Mouse (Mus musculus): ENCODE results near the gene Prx. TPM values are rescaled to one million over a fixed set of nuclear protein-coding genes. Genes with fewer than 3 reads are reported as not detected.

The Prx gene
- polyA plus RNA-seq, 1 experiment from 2014 or later: 2.1 TPM

GRCm38 (mm10) chr7:27478561-27478960 is 20.6 kb upstream of the Prx start:
- ATAC-seq (ENCODE audit: insufficient number of reproducible peaks, low FRiP score, low TSS enrichment, low read depth) (no peak), DNase-seq (ENCODE audit: low spot score) (no peak)
- Histone ChIP-seq H3K9me3 (ENCODE audit: control insufficient read depth, low read length) (no peaks in the 10 kb centered on the region), H3K9ac (ENCODE audit: low read length) (no peak overlapping the region), H3K27ac (replicated peaks; ENCODE audit: low read depth, low read length) (no peak overlapping the region), H3K27me3 (ENCODE audit: control insufficient read depth, insufficient read depth, low read length) (no peaks in the 10 kb centered on the region), H3K4me1 (ENCODE audit: control insufficient read depth, insufficient read depth, low read length) (peaks cover 3% of the 10 kb centered on the region; the same call in 1 of the 2 replicates), H3K4me2 (ENCODE audit: low read depth, severe bottlenecking) (no peak overlapping the region), H3K4me3 (ENCODE audit: low read depth, low read length) (no peak overlapping the region), H3K36me3 (ENCODE audit: control insufficient read depth, insufficient read depth, low read length) (peaks cover 2% of the 10 kb centered on the region; the same call in 1 of the 2 replicates)
- WGBS: 87% methylated on average over 7 of the region's 7 CpGs

GRCm38 (mm10) chr7:27479750-27480149 is 19.4 kb upstream of the Prx start:
- ATAC-seq (ENCODE audit: insufficient number of reproducible peaks, low FRiP score, low TSS enrichment, low read depth): no peak

GRCm38 (mm10) chr7:27480506-27480905 is 18.6 kb upstream of the Prx start:
- peak overlapping the region; percentile 36; the same call in 1 of the 2 replicates for H3K27ac ChIP-seq (replicated peaks; ENCODE audit: low read depth, low read length)
- H3K4me3 ChIP-seq (ENCODE audit: low read depth, low read length): no peak overlapping the region
- ATAC-seq (ENCODE audit: insufficient number of reproducible peaks, low FRiP score, low TSS enrichment, low read depth): no peak
- peaks cover 3% of the 10 kb centered on the region; the same call in 1 of the 2 replicates for H3K4me1 ChIP-seq (ENCODE audit: control insufficient read depth, insufficient read depth, low read length)
- no peak for DNase-seq (ENCODE audit: low spot score)
- H3K27me3 ChIP-seq (ENCODE audit: control insufficient read depth, insufficient read depth, low read length): no peaks in the 10 kb centered on the region
- H3K4me2 ChIP-seq (ENCODE audit: low read depth, severe bottlenecking): no peak overlapping the region
- H3K9ac ChIP-seq (ENCODE audit: low read length): no peak overlapping the region
- WGBS: 72% methylated on average over 3 of the region's 3 CpGs
- H3K36me3 ChIP-seq (ENCODE audit: control insufficient read depth, insufficient read depth, low read length): peaks cover 2% of the 10 kb centered on the region; the same call in 1 of the 2 replicates
- no peaks in the 10 kb centered on the region for H3K9me3 ChIP-seq (ENCODE audit: control insufficient read depth, low read length)

More at GRCm38 (mm10) chr7:27479750-27480149, 19.4 kb upstream of the Prx start:
- DNase-seq (ENCODE audit: low spot score): no peak
- Histone ChIP-seq H3K27me3 (ENCODE audit: control insufficient read depth, insufficient read depth, low read length) (no peaks in the 10 kb centered on the region), H3K36me3 (ENCODE audit: control insufficient read depth, insufficient read depth, low read length) (peaks cover 2% of the 10 kb centered on the region; the same call in 1 of the 2 replicates), H3K4me1 (ENCODE audit: control insufficient read depth, insufficient read depth, low read length) (peaks cover 3% of the 10 kb centered on the region; the same call in 1 of the 2 replicates), H3K9me3 (ENCODE audit: control insufficient read depth, low read length) (no peaks in the 10 kb centered on the region), H3K27ac (replicated peaks; ENCODE audit: low read depth, low read length) (no peak overlapping the region), H3K4me3 (ENCODE audit: low read depth, low read length) (no peak overlapping the region), H3K4me2 (ENCODE audit: low read depth, severe bottlenecking) (no peak overlapping the region), H3K9ac (ENCODE audit: low read length) (no peak overlapping the region)
- WGBS: 66% methylated on average over 1 of the region's 1 CpGs

GRCm38 (mm10) chr7:27480927-27481626 is 18.0 kb upstream of the Prx start:
- Histone ChIP-seq H3K4me3 (ENCODE audit: low read depth, low read length) (peak overlapping the region; percentile 7), H3K36me3 (ENCODE audit: control insufficient read depth, insufficient read depth, low read length) (peaks cover 2% of the 10 kb centered on the region; the same call in 1 of the 2 replicates), H3K9ac (ENCODE audit: low read length) (no peak overlapping the region; the same call in 1 of the 2 replicates), H3K9me3 (ENCODE audit: control insufficient read depth, low read length) (no peaks in the 10 kb centered on the region), H3K4me2 (ENCODE audit: low read depth, severe bottlenecking) (peak overlapping the region; percentile 49), H3K4me1 (ENCODE audit: control insufficient read depth, insufficient read depth, low read length) (peaks cover 3% of the 10 kb centered on the region; the same call in 1 of the 2 replicates), H3K27me3 (ENCODE audit: control insufficient read depth, insufficient read depth, low read length) (no peaks in the 10 kb centered on the region), H3K27ac (replicated peaks; ENCODE audit: low read depth, low read length) (peak overlapping the region; percentile 36; the same call in 1 of the 2 replicates)
- DNase-seq (ENCODE audit: low spot score) (no peak), ATAC-seq (ENCODE audit: insufficient number of reproducible peaks, low FRiP score, low TSS enrichment, low read depth) (no peak)
- WGBS: 12% methylated on average over 11 of the region's 11 CpGs

- 0% methylated on average over 11 of the region's 12 CpGs for WGBS
- peaks cover 3% of the 10 kb centered on the region; the same call in 1 of the 2 replicates for H3K4me1 ChIP-seq (ENCODE audit: control insufficient read depth, insufficient read depth, low read length)
These were observed 17.5 kb upstream of the Prx start for GRCm38 (mm10) chr7:27481627-27481969.

GRCm38 (mm10) chr7:27483860-27484259 is 15.3 kb upstream of the Prx start:
- H3K27ac ChIP-seq (replicated peaks; ENCODE audit: low read depth, low read length): no peak overlapping the region
- ATAC-seq (ENCODE audit: insufficient number of reproducible peaks, low FRiP score, low TSS enrichment, low read depth): no peak
- 88% methylated on average over 4 of the region's 4 CpGs for WGBS
- H3K27me3 ChIP-seq (ENCODE audit: control insufficient read depth, insufficient read depth, low read length): no peaks in the 10 kb centered on the region
- H3K9ac ChIP-seq (ENCODE audit: low read length): no peak overlapping the region
- H3K4me2 ChIP-seq (ENCODE audit: low read depth, severe bottlenecking): no peak overlapping the region
- peaks cover 10% of the 10 kb centered on the region for H3K4me1 ChIP-seq (ENCODE audit: control insufficient read depth, insufficient read depth, low read length)
- H3K36me3 ChIP-seq (ENCODE audit: control insufficient read depth, insufficient read depth, low read length): no peaks in the 10 kb centered on the region
- H3K4me3 ChIP-seq (ENCODE audit: low read depth, low read length): no peak overlapping the region
- no peak for DNase-seq (ENCODE audit: low spot score)
- no peaks in the 10 kb centered on the region for H3K9me3 ChIP-seq (ENCODE audit: control insufficient read depth, low read length)

More at GRCm38 (mm10) chr7:27481627-27481969, 17.5 kb upstream of the Prx start:
- Histone ChIP-seq H3K36me3 (ENCODE audit: control insufficient read depth, insufficient read depth, low read length) (peaks cover under 1% of the 10 kb centered on the region; the same call in 1 of the 2 replicates), H3K9ac (ENCODE audit: low read length) (peak overlapping the region; percentile 22; the same call in 1 of the 2 replicates), H3K27ac (replicated peaks; ENCODE audit: low read depth, low read length) (0 out of 2 replicates have a peak overlapping the region, but pooled peaks have one; percentile 10), H3K9me3 (ENCODE audit: control insufficient read depth, low read length) (no peaks in the 10 kb centered on the region), H3K27me3 (ENCODE audit: control insufficient read depth, insufficient read depth, low read length) (no peaks in the 10 kb centered on the region), H3K4me2 (ENCODE audit: low read depth, severe bottlenecking) (peak overlapping the region; percentile 49), H3K4me3 (ENCODE audit: low read depth, low read length) (peak overlapping the region; percentile 7)
- ATAC-seq (ENCODE audit: insufficient number of reproducible peaks, low FRiP score, low TSS enrichment, low read depth) (peak; percentile 88), DNase-seq (ENCODE audit: low spot score) (peak; percentile 85)

- Histone ChIP-seq H3K27me3 (ENCODE audit: control insufficient read depth, insufficient read depth, low read length) (no peaks in the 10 kb centered on the region), H3K4me3 (ENCODE audit: low read depth, low read length) (peak overlapping the region; percentile 78), H3K4me2 (ENCODE audit: low read depth, severe bottlenecking) (peak overlapping the region; percentile 66), H3K36me3 (ENCODE audit: control insufficient read depth, insufficient read depth, low read length) (no peaks in the 10 kb centered on the region; the same call in 1 of the 2 replicates), H3K27ac (replicated peaks; ENCODE audit: low read depth, low read length) (0 out of 2 replicates have a peak overlapping the region, but pooled peaks have one; percentile 9), H3K9ac (ENCODE audit: low read length) (no peak overlapping the region; the same call in 1 of the 2 replicates), H3K4me1 (ENCODE audit: control insufficient read depth, insufficient read depth, low read length) (peaks cover 9% of the 10 kb centered on the region), H3K9me3 (ENCODE audit: control insufficient read depth, low read length) (no peaks in the 10 kb centered on the region)
- 3% methylated on average over 13 of the region's 13 CpGs for WGBS
- DNase-seq (ENCODE audit: low spot score) (peak; percentile 35), ATAC-seq (ENCODE audit: insufficient number of reproducible peaks, low FRiP score, low TSS enrichment, low read depth) (peak; percentile 2; the same call in 1 of the 2 replicates)
These were observed 12.9 kb upstream of the Prx start for GRCm38 (mm10) chr7:27486102-27486769.
